Mouse (Mus musculus) C2C12 (cell line): ENCODE results near the gene Cdh7.

Experiments used
- CTCF ChIP-seq: IDR thresholded peaks from one replicate; pipeline ENCODE4 v1.5.1; 2011; ENCODE audit not compliant: control insufficient read depth, insufficient read depth, insufficient read length
- MYOG ChIP-seq: IDR thresholded peaks from one replicate; pipeline ENCODE4 v1.6.1; 2011; ENCODE audit not compliant: control insufficient read depth, insufficient read length; ENCODE audit errors: extremely low read depth

DNA sequence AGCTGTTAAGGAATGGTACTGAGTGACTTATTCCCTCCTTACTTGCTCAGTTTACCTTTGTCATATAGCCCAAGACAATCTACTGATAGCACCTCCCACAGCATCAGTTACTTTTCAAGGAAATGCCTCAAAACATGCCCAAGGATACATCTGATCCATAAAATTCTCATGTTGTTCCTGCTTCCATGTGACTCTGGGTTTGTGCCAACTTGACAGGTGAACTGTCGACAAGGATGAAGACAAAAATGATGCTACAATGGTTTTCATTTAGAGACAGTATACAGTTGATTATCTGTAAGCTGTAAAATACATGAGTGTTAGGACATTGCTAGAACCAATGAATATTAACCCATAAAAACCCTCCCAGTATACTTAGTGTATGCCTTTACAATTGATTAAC lies 29.9 kb downstream of the Cdh7 start:
- TF ChIP-seq CTCF (no peak), MYOG (no peak)
